Mouse (Mus musculus) adipose tissue, adult 10 weeks (tissue): ENCODE results near the gene Sirt7. TPM values are rescaled to one million over a fixed set of nuclear protein-coding genes. Genes with fewer than 3 reads are reported as not detected.

Experiments
- polyA plus RNA-seq: library from polyadenylated mRNA; stranded (reverse); fragments of 350-450 nt; fragmentation: Illumina TruSeq; extraction: RNeasy Lipid Tissue Mini Kit (QIAGEN cat#74804); gene quantifications from one replicate; pipeline ENCODE4 v1.2.3, GENCODE M21; 2014; ENCODE audit warnings: low read depth, low replicate concordance

The Sirt7 gene
- polyA plus RNA-seq, result 40.4 TPM

DNA sequence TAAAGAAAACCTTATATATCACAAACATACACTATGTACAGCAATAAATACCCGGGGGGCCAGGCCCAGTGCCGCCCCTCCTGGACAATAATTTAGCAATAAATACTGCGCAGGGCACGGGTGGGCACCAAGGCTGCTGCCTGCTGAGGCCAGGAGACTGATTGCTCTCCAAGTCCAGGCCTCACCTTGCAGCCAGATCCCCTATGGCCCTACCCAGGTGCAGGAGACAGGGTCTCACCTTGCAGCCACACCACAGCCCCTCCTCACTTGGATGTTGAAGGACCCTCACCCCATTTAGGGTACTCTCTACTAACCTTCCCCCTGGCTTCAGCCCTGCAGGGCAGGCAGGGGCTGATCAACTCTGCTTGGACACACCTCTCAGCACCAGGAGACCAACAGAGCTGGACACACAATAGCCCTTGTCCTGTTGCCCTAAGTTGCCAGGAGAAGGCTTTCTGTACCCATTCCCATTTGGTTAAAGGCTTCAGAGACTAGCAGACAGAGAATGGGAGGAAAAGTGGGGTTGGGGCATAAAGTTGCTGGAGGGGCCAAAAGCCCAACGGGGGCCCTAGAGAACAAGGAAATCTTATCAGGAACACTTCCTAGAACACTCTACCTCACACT lies at the start of gene Sirt7:
Gene Sirt7, minus strand, starts transcription at position 89 of the 624 bp plus-strand sequence.

DNA sequence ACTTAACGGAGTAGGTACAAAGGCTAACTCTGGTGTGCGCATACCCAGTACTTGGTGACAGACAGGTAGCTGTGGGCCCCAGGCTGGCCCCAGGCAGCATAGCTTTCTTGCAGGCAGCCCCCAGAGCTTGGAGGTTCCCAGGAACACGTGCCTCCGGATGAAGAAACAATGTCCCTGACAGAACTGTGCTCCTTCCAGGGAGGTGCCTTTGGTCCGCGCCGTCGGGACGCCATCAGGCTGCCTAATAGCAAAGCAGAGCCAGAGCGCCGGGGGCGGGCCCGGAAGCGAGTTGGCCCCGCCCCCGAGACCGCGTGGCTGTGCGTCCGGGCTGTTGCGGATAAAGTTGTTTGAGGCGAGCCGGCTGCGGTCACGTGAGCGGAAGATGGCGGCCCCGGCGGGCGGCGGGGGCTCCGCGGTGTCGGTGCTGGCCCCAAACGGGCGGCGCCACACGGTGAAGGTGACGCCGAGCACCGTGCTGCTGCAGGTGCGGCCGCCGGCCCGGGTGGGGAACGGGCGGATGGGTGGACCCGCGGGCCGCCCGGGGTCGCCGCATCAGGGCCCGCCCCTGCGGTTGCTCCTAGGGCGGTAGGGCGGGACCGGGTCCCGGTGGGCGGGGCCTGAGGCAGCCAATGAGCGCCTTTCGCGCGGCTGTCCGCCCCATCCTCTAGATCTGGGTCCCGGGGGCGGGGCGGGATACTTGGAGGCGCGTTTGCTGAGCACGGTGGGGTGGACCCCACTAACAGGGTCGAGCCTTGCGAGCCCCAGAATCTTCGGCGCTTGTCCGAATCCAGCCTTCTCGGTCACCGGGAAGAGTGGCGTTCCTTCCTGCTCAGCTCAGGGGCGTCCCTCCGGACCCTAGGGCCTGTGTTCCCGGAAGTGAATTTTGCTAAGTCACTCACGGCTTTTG lies 47.9 kb upstream of the Sirt7 start, which contains the start of gene Aspscr1:
Gene Aspscr1, plus strand, starts transcription at position 287 of the 907 bp plus-strand sequence.

GRCm38 (mm10) chr11:120661076-120661460 lies 36.0 kb upstream of the Sirt7 start, which contains the start of gene Notum:
Gene Notum, minus strand, starts transcription at chr11:120661175.

DNA sequence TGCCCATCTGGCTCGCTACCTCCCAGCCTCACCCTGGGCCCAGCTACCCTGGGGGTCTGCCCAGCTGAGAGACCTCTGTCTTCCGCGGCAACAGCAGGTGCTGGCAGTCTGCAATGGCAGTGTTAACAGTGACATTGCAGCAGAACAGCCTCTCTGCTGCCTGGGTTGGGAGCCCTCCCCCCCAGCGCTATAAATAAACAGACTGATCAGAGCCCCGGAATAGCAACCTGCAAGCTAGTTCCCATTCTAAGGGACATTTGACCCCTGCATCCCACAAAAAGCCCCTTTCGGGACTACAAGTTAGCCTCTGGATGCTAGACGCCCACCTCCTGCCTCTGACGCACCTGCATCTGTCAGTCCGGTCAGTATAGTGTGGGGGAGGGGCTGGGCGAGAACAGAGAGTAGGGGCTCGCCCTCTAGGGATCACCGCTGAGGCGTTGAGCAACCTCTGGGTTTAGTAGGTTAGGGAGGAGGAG lies 23.0 kb upstream of the Sirt7 start, which contains the start of gene Myadml2:
Gene Myadml2, minus strand, starts transcription at position 158 of the 476 bp plus-strand sequence.

DNA sequence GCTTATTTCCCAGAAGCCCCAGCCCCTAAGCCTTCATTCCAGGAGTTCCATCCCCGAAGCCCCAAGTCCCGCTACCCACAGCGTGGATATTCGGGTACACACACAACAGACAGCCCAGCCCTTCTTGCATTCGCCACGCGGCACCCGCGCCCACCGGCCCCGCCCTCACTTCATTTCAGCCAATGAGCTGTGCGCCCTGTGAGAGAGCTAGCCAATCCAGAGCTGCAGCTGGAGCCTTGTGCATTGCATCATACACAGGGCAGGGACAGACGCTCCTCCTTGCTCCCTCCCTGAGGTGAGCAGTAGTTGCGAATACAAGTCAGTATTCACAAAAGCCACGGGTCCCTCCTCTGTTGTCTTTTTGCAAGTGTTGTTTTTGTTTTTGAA lies 18.6 kb upstream of the Sirt7 start, which contains the start of gene Pycr1:
Gene Pycr1, minus strand, starts transcription at position 169 of the 387 bp plus-strand sequence.

GRCm38 (mm10) chr11:120633520-120634343 lies 8.7 kb upstream of the Sirt7 start, which contains the start of gene Mafg:
Gene Mafg, minus strand, starts transcription at chr11:120633600.

DNA sequence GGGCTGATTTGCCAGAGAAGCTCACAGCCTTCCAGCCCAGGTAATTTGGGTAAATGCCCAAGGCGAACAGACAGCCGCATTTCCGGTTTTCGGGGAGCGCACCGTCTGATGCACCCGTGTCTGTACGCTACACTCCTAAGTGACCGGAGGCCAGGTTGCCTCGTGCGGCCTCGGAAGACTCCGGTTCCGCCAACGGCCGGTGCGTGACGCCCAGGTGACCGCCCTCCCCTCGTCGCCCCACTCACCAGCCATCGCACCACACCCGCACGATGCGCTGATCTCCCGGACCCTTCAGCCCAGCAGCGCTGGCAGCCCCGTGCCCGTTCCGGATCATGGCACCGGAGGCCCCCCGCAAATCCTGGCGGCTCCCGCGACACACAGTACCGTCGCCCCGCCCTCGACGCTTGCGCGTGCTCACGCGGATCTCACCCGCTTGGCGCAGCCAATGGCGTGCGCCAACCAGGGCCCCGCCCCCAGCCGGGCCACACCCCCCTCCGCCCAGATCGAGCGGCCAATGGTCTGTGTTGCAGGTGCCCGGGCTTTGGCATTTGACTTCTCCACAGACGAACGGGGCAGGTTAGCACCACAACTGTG lies 7.4 kb downstream of the Sirt7 start, which contains the start of gene Pcyt2:
Gene Pcyt2, minus strand, starts transcription at position 418 of the 594 bp plus-strand sequence.

DNA sequence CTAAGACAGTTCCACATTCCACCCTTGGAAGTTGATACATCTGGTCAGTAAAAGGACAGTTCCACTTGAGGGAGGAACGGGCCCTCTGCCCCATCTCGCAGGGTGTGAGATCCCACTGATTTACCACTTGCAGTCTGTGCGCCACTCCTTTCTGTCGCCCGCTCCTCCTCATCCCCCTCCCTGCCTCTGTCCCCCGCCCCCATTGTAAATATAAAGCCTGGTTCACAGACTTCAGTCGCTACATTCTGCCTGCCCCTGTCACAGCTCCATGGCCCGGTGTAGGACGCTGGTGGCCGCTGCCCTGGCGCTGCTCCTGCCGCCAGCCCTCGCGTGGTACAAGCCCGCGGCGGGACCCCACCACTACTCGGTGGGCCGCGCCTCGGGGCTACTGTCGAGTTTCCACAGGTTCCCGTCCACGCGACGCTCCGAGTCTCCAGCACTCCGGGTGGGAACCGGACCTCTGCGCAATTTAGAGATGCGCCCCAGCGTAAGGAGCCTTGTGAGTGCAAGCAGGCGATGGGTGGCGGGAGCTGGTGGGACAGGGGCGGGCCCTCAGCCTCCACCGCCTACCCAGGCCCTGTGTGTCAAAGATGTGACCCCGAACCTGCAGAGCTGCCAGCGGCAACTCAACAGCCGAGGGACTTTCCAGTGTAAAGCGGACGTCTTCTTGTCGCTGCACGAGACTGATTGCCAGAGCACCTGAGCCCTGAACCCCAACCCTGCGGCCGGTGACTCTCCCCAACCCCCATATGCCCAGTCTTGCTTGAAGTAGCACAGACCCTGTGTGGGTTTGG lies 16.6 kb downstream of the Sirt7 start, which contains the start of gene Npb:
Gene Npb, plus strand, starts transcription at position 237 of the 794 bp plus-strand sequence.

DNA sequence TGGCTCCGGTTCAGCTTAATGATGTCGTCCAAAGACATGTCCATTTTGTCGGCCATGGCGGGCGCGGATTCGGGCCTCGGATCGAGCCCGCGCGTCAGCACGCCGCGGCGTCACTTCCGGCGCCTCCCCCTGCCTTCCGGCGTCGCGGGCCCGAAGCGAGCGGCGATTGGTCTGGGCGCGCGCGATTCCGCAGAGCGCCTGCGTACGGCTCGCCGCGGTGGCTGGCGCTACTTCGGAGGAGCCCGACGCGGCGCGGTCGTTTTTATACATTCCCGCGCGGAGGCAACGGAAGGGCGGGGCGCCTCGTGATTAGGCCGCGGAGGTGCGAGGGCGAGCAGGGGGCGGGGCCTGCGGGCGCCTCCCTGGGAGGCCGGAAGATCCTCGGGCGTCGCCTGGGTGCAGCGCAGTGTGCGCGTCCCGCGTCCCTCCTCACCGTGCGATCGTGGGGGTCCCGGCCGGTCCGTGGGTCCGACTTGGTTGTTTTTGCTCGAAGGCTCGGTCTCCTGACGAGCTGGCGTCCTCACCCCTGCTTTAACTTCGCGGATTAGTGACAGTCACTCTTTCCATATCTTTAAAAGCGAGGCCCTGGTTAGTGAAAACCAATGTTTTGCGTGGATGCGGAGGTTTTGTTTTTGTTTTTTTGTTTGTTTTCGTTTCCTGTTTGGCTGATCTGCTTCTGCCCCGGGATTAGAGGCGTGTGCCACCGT lies 26.6 kb downstream of the Sirt7 start, which contains the start of the genes Alyref and Anapc11:
Gene Alyref, minus strand, starts transcription at position 83 of the 707 bp plus-strand sequence.
Gene Anapc11, plus strand, starts transcription at position 139 of the 707 bp plus-strand sequence.

DNA sequence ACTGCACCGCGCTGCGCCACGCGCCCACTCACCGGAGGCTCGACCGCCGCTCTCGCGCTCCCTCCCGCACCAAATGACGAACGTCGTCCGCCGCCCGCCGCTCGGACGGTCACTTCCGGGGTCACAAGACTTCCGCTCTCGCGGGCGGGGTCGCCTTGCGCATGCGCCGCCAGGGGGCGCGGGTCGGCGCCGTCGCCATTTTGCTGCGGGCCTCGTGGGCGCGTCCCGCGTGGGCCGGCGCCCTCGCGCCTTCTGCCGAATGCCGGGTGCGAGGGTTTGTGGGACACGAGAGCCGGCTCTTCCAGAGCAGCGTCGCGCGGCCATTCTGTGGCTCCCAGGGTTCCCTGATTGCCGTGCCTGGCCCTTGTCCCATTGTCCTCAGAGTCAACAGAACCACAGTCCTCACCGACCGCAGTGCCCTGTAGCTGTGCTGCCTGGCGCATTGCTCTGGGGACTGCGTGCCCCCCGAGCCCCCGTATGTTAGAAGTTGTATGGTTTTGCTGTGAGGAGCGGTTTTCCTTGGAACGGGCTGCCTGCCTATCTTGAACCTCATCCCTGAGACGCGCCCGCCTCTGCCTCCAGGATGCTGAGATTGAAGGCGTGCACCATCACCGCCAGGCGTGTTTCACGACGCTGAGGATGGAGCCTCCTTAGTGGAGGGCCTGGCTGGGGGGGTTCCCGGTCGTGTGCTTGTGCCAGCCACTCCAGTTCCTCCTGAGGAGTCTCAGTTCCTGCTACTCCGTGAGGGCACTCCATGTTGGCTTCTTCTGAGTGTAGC lies 43.4 kb downstream of the Sirt7 start, which contains the start of gene Arhgdia:
Gene Arhgdia, minus strand, starts transcription at position 135 of the 778 bp plus-strand sequence.

DNA sequence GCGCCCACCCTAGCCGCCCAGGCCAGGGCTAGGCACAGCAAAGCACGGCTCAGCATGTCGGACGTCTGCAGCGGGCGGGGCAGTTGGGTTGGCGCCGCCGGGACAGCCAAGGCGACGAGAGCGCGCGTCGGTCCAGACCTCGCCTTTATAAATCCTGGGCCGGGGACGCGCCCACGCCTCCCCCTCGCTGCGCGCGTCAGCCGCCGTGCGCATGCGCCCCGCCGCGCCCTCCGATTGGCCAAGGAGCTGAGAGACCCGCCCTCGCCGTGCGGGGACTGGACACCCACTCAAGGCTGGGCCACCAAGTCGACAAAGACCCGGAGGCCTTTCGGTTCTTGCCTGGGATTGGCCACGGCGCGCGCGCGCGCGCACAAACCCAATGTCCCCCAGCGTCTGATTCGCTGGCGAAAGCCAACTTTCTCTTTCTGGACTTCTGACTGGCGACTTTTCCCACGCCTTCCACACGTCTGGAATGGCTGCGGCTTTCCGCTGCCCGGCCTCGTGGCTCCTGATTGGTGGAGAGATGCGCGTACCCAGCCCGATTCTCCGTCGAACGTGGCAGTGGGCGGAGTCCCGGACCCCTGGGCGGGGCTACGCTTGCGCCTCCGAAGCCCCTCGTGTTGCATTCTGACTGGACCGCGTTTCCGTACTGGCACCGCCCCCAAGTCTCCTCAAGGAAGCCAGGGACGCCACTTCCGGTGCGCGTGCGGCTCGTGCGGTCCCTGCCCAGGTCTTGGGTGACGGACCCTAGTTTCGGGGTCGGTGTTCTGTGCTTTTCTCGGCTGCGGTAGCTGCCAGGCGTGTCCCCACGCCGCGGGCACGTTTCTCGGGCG lies 52.1 kb downstream of the Sirt7 start, which contains the start of gene P4hb:
Gene P4hb, minus strand, starts transcription at position 502 of the 833 bp plus-strand sequence.

Other genes starting within 250 kb of the Sirt7 start
- gene Faap100, start 246.5 kb downstream of the Sirt7 start, polyA plus RNA-seq, result 9.8 TPM
- gene Nploc4, start 187.5 kb downstream of the Sirt7 start, polyA plus RNA-seq, result 50.3 TPM
- not detected for gene Tspan10, start 182.6 kb downstream of the Sirt7 start, polyA plus RNA-seq
- gene Pde6g, start 171.7 kb downstream of the Sirt7 start, polyA plus RNA-seq, result 0.65 TPM
- 20.5 TPM for gene Oxld1, start 167.2 kb downstream of the Sirt7 start, polyA plus RNA-seq
- gene Ccdc137, start 167.1 kb downstream of the Sirt7 start, polyA plus RNA-seq, result 18.3 TPM
- 23.1 TPM for gene Arl16, start 157.6 kb downstream of the Sirt7 start, polyA plus RNA-seq
- gene Mrpl12, start 140.6 kb downstream of the Sirt7 start, polyA plus RNA-seq, result 58.6 TPM
- gene Slc25a10, start 133.4 kb downstream of the Sirt7 start, polyA plus RNA-seq, result 127 TPM
- 0.86 TPM for gene Gcgr, start 94.5 kb downstream of the Sirt7 start, polyA plus RNA-seq
- 110 TPM for gene Mcrip1, start 75.5 kb downstream of the Sirt7 start, polyA plus RNA-seq
- gene Ppp1r27, start 74.1 kb downstream of the Sirt7 start, polyA plus RNA-seq, result not detected
- 519 TPM for gene P4hb, start 52.0 kb downstream of the Sirt7 start, polyA plus RNA-seq
- gene Arhgdia, start 43.6 kb downstream of the Sirt7 start, polyA plus RNA-seq, result 356 TPM
- gene Alyref, start 26.9 kb downstream of the Sirt7 start, polyA plus RNA-seq, result 39.4 TPM
- gene Anapc11, start 26.8 kb downstream of the Sirt7 start, polyA plus RNA-seq, result 47.3 TPM
- not detected for gene Npb, start 16.8 kb downstream of the Sirt7 start, polyA plus RNA-seq
- 83.9 TPM for gene Pcyt2, start 7.3 kb downstream of the Sirt7 start, polyA plus RNA-seq
- gene Mafg, start 8.4 kb upstream of the Sirt7 start, polyA plus RNA-seq, result 66.7 TPM
- 4.0 TPM for gene Pycr1, start 18.5 kb upstream of the Sirt7 start, polyA plus RNA-seq
- not detected for gene Myadml2, start 22.9 kb upstream of the Sirt7 start, polyA plus RNA-seq
- gene Notum, start 35.9 kb upstream of the Sirt7 start, polyA plus RNA-seq, result 4.7 TPM
- gene Aspscr1, start 47.7 kb upstream of the Sirt7 start, polyA plus RNA-seq, result 76.1 TPM
- 91.5 TPM for gene Cenpx, start 88.5 kb upstream of the Sirt7 start, polyA plus RNA-seq
- 40.3 TPM for gene Lrrc45, start 88.7 kb upstream of the Sirt7 start, polyA plus RNA-seq
- 11.5 TPM for gene Rac3, start 96.2 kb upstream of the Sirt7 start, polyA plus RNA-seq
- 102 TPM for gene Dcxr, start 102.0 kb upstream of the Sirt7 start, polyA plus RNA-seq
- gene Cbr2, start 106.9 kb upstream of the Sirt7 start, polyA plus RNA-seq, result 65.7 TPM
- 114 TPM for gene Hmga1b, start 137.6 kb upstream of the Sirt7 start, polyA plus RNA-seq
- 25.6 TPM for gene Rfng, start 159.0 kb upstream of the Sirt7 start, polyA plus RNA-seq
- gene Gps1, start 159.0 kb upstream of the Sirt7 start, polyA plus RNA-seq, result 114 TPM
- 30.9 TPM for gene Dus1l, start 171.2 kb upstream of the Sirt7 start, polyA plus RNA-seq
- gene Fasn, start 199.3 kb upstream of the Sirt7 start, polyA plus RNA-seq, result 426 TPM